Mouse (Mus musculus): ENCODE data around the gene Pusl1.

DNA sequence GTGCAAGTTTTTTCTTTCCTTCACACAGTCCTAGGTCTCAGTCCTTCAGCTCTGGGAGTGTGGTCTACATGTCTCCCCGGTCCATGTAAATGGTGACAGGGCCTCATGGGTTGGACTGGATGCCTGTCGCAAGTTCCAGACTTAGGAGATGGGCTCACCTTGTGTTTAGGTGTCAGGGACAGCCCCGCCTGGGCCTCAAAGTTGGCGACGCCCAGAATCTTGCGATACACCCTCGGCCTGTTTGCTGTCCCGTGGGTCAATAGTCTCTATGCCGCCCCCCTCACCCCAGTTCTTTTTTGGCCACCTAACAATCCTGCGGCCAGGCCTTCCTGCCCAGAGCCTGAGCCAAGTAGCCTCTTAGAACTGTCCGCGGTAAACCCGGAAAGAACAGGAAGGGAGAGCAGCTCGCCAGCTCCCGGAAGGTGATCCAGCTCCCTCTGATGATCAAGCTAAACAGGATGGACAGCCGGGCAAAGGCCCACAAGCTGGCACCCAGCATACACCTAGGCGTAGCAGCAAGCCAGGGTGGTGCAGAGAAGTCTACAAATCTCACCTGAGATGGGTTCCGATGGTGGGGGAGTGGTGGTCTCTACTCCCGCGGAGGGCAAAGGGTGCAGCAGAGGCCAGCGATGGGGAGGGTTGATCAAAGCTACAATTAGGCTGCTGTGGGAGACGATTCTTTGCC, 22.8 kb downstream of the Pusl1 start:
- TF ChIP-seq GATA1 (IDR thresholded peaks at IDR 0.05; ENCODE audit: borderline replicate concordance, low read length) (no peak), GATA2 (IDR thresholded peaks at IDR 0.05; ENCODE audit: borderline replicate concordance, low read depth, low read length) (no peak), CTCF (IDR thresholded peaks at IDR 0.05; ENCODE audit: low read depth, low read length) (no peak), POLR2AphosphoS5 (IDR thresholded peaks at IDR 0.05; ENCODE audit: insufficient replicate concordance, low read depth, low read length) (no peak), TAL1 (conservative IDR thresholded peaks at IDR 0.05; ENCODE audit: low read depth, low read length) (no peak)
